Mouse (Mus musculus) left cerebral cortex, adult 8-10 months (tissue): Measurements from ENCODE around the gene Helz. TPM values are rescaled to one million over a fixed set of nuclear protein-coding genes. Genes with fewer than 3 reads are reported as not detected.

ENCODE experiments used
- DNase-seq, 2 experiments: peaks; one replicate each; pipeline ENCODE4 v3.0.0; 2022; ENCODE audit warnings: low spot score in 2 of 2
- total RNA-seq, 4 experiments: library from RNA; stranded (reverse); gene quantifications; 2 replicates each; pipeline ENCODE4 v1.2.4; 2022

Gene Helz
- total RNA-seq, 4 experiments from 2014 or later = 41.9 to 52.3 (median 48.0) TPM

- no peak for DNase-seq
These were observed 126.3 kb downstream of the Helz start for GRCm38 (mm10) chr11:107674006-107674405.

- DNase-seq = no peak
These were observed 126.9 kb downstream of the Helz start for GRCm38 (mm10) chr11:107674601-107675000.

GRCm38 (mm10) chr11:107675246-107675645 lies 127.5 kb downstream of the Helz start:
- no peak for DNase-seq

- DNase-seq = no peak
These were observed 128.6 kb downstream of the Helz start for GRCm38 (mm10) chr11:107676207-107676940.

- no peak for DNase-seq
These were observed 135.1 kb downstream of the Helz start for GRCm38 (mm10) chr11:107682694-107683355.

GRCm38 (mm10) chr11:107683544-107684465 lies 136.1 kb downstream of the Helz start:
- no peak for DNase-seq

- DNase-seq = no peak
These were observed 138.6 kb downstream of the Helz start for GRCm38 (mm10) chr11:107686290-107686689.

- DNase-seq = no peak
These were observed 140.8 kb downstream of the Helz start for GRCm38 (mm10) chr11:107688480-107688879.

GRCm38 (mm10) chr11:107691569-107691968 lies 143.8 kb downstream of the Helz start:
- DNase-seq = no peak

- no peak for DNase-seq
These were observed 145.6 kb downstream of the Helz start for GRCm38 (mm10) chr11:107693338-107693737.

GRCm38 (mm10) chr11:107699967-107700366 lies 152.2 kb downstream of the Helz start:
- no peak for DNase-seq

- DNase-seq = no peak
These were observed 155.8 kb downstream of the Helz start for GRCm38 (mm10) chr11:107703272-107704134.

- DNase-seq = no peak
These were observed 157.3 kb downstream of the Helz start for GRCm38 (mm10) chr11:107705060-107705459.

- DNase-seq = no peak
These were observed 157.8 kb downstream of the Helz start for GRCm38 (mm10) chr11:107705476-107706074.

- no peak for DNase-seq
These were observed 160.3 kb downstream of the Helz start for GRCm38 (mm10) chr11:107707897-107708610.

GRCm38 (mm10) chr11:107710379-107710778 lies 162.6 kb downstream of the Helz start:
- no peak for DNase-seq

- DNase-seq = no peak
These were observed 166.6 kb downstream of the Helz start for GRCm38 (mm10) chr11:107714368-107714767.

GRCm38 (mm10) chr11:107716332-107716938 lies 168.7 kb downstream of the Helz start, which contains the start of gene Cacng1:
Gene Cacng1, minus strand, starts transcription at chr11:107716522.
- no peak for DNase-seq
